Mouse (Mus musculus) left cerebral cortex, postnatal 25 days (tissue): Measurements from ENCODE around the gene Ppp4r4. TPM values are rescaled to one million over a fixed set of nuclear protein-coding genes. Genes with fewer than 3 reads are reported as not detected.
A peak's percentile ranks its signal among the peaks of the same experiment; 100 is the strongest.
"Not testable (repeated sequence)": the region's sequence is repeated elsewhere in the genome, so short reads cannot be mapped to it uniquely, and the experiment has no call there.

Experiments used
- DNase-seq, 2 experiments: peaks; one replicate each; pipeline ENCODE4 v3.0.0; 2022; ENCODE audit warnings: low spot score in 2 of 2, mixed read lengths in 1 of 2
- intact Hi-C: fragments of 180-260 bp; cut with DNase I; formaldehyde crosslinking; loops from one replicate; pipeline ENCODE4 v1.15.1; 2025
- total RNA-seq, 2 experiments: library from RNA; stranded (reverse); gene quantifications; 2 replicates each; pipeline ENCODE4 v1.2.3; 2021

Gene Ppp4r4
- total RNA-seq, 2 experiments from 2014 or later, result 21.5 to 23.4 TPM

- intact Hi-C loops, result no loop called here
These were observed 13.4 kb upstream of the Ppp4r4 start for GRCm38 (mm10) chr12:103518640-103519039.

GRCm38 (mm10) chr12:103530596-103530995, 1.5 kb upstream of the Ppp4r4 start:
- intact Hi-C loops, result no loop called here
- no peak for DNase-seq

More at GRCm38 (mm10) chr12:103518640-103519039, 13.4 kb upstream of the Ppp4r4 start:
- DNase-seq, result peak in 1 of 2 experiments; percentile 48

DNA sequence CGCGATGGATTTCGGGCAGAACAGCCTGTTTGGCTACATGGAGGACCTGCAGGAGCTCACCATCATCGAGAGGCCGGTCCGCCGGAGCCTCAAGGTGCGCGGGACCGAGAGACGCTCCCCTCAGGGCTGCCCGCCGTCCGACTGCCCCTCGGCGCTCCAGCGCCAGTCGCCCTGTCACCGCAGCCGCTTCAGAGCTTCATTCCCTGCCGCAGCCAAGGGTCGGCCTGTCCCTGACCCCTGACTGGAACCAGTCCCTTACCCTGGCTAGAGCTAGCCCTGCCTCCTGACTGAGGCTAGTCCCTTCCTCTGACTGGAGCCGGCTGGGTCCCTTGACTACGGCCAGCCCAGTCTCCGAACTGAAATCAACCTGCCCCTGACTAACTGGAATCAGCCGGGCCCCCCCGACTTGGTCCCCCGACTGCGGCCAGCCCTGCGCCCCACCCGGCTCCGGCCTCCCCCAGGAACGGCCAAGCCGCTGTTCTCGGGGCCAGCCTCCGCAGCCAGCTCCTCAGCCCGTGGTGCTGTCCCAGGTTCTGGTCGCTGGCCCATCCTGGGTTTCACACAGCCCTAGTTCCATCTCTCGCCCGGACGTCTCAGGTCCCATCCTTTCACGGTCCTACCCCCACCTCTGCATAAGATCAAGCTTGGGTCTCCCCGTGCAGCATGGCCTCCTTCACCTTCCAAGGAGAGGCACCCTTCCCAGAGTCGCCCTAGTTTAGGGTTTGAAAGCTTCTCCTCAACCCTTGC, 739 bp downstream of the Ppp4r4 start:
- intact Hi-C loops, result no loop called here
- no peak for DNase-seq

GRCm38 (mm10) chr12:103540429-103540828, 8.3 kb downstream of the Ppp4r4 start:
- no peak for DNase-seq
- intact Hi-C loops, result loop anchor here (5.0 kb wide), 1 partner anchor 102 kb away; no protein-coding TSS in a partner anchor

GRCm38 (mm10) chr12:103543351-103543750, 11.3 kb downstream of the Ppp4r4 start:
- DNase-seq, result no peak
- intact Hi-C loops, result loop anchor here (5.0 kb wide), 1 partner anchor 99 kb away; no protein-coding TSS in a partner anchor

GRCm38 (mm10) chr12:103544213-103544612, 12.1 kb downstream of the Ppp4r4 start:
- peak; percentile 7 to 35 for DNase-seq
- intact Hi-C loops, result loop anchor here (5.0 kb wide), 1 partner anchor 98 kb away; no protein-coding TSS in a partner anchor

DNA sequence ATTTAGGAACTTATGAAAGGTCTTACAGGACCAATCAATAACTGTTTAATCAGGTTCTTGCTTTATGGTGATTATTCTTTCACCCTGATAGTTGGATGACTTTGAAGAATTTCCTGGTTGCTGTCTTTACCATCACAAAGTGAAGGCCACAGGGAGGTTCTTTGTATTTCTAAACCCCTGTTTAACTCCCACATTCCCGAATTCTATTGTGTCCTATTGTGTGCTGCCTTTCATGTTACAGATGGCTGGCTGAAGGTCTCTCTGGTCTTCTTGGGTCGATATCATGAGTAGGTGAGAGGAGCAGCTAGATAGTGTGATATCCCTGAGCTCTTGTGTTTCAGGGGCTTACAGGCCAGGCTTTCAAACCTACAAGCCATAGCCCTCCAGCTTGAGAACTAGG, 15.4 kb downstream of the Ppp4r4 start:
- no peak for DNase-seq
- intact Hi-C loops, result no loop called here

- DNase-seq, result no peak
- intact Hi-C loops, result no loop called here
These were observed 16.4 kb downstream of the Ppp4r4 start for GRCm38 (mm10) chr12:103548526-103548925.

DNA sequence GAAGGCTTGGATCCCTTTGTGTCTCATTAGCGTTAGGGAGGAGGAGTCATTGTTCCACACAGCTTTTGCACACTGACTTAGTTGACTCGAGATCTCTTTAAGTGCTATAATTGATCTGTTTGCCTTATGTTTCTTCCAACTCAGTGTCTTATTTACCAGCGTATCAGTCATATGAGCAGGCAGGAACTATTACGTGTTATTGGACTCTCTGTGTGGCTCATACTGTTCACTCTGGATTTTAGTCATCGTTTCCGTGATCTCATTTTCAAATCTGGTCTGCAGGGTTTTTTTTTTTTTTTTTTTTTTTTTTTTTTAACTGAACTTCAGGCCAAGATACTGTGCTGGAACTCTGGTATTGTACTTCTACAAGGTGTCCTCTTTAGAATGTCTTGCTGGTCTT, 18.0 kb downstream of the Ppp4r4 start:
- intact Hi-C loops, result no loop called here
- no peak for DNase-seq

- no peak for DNase-seq
- intact Hi-C loops, result no loop called here
These were observed 19.3 kb downstream of the Ppp4r4 start for GRCm38 (mm10) chr12:103551422-103551821.

DNA sequence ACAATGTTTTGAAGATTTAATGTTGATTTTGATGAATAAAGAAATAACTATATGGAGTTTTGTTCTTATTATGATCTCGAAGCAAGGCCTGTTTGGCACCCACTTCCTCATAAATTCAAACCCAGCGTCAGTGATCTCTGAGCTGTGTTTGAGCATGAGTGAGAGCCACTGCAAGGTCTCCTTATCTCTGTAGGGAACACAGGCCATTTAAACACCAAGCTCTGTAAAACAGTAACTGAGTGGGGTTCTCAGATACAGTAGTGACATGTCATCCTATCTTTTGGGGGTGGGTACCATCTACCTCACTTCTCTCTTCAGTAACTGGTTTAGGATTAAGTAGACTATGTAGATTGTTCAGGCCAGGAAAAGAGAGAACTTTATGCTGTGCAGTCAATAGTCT, 20.4 kb downstream of the Ppp4r4 start:
- intact Hi-C loops, result no loop called here
- no peak for DNase-seq

- intact Hi-C loops, result no loop called here
- no peak for DNase-seq
These were observed 21.4 kb downstream of the Ppp4r4 start for GRCm38 (mm10) chr12:103553497-103553896.

GRCm38 (mm10) chr12:103556856-103557255, 24.8 kb downstream of the Ppp4r4 start:
- DNase-seq, result no peak
- intact Hi-C loops, result no loop called here

DNA sequence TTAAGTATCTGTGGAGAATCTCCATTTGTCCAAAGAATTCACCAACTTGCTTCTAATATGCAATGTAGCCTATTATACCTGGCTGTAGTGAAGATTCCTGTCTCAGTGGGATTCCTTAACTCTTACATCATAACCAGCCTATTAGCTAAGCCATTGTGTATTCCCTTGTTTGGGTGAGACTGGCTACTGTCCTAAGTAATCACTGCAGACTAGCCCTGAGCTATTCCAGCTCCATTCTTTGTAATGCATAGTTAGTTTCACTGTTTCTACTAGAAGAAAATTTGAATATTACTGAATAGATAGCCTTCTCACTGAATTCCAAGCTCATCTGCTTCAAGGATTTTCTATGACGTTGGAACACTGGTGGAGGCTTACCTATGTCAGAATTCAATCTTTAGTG, 32.6 kb downstream of the Ppp4r4 start:
- DNase-seq, result no peak
- intact Hi-C loops, result loop anchor here (5.0 kb wide), 1 partner anchor 67 kb away; no protein-coding TSS in a partner anchor

- intact Hi-C loops, result loop anchor here (5.0 kb wide), 1 partner anchor 68 kb away; no protein-coding TSS in a partner anchor
- peak; percentile 6 to 14 for DNase-seq
These were observed 33.1 kb downstream of the Ppp4r4 start for GRCm38 (mm10) chr12:103565151-103565550.

- DNase-seq, result no peak
These were observed 35.0 kb downstream of the Ppp4r4 start for GRCm38 (mm10) chr12:103567129-103567528.

DNA sequence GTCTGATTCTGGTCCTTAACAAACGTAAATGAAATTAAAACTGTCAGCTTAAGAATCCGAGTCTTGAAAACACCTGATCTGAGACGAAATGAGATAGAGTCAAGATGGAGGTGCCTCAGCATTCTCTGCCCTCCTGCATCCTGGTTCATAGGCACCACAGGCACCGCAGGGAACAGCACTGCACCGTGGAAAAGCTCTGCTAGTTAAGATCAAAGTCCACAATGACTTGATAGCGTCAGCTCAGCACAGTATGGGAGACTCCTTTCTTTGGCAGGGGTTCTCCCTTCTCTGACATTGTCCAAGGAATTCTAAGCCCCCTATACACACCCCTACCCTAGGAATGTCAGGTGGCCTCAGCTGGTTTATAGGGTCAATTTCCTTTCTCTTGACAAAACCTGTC, 37.6 kb downstream of the Ppp4r4 start:
- no peak for DNase-seq
- intact Hi-C loops, result loop anchor here (5.0 kb wide), 1 partner anchor 72 kb away; no protein-coding TSS in a partner anchor

More at GRCm38 (mm10) chr12:103567129-103567528, 35.0 kb downstream of the Ppp4r4 start:
- intact Hi-C loops, result loop anchor here (5.0 kb wide), 1 partner anchor 70 kb away; no protein-coding TSS in a partner anchor

GRCm38 (mm10) chr12:103578148-103578547, 46.1 kb downstream of the Ppp4r4 start:
- intact Hi-C loops, DNase-seq: not testable (repeated sequence)

- intact Hi-C loops, result no loop called here
- DNase-seq, result no peak
These were observed 51.7 kb downstream of the Ppp4r4 start for GRCm38 (mm10) chr12:103583771-103584170.

DNA sequence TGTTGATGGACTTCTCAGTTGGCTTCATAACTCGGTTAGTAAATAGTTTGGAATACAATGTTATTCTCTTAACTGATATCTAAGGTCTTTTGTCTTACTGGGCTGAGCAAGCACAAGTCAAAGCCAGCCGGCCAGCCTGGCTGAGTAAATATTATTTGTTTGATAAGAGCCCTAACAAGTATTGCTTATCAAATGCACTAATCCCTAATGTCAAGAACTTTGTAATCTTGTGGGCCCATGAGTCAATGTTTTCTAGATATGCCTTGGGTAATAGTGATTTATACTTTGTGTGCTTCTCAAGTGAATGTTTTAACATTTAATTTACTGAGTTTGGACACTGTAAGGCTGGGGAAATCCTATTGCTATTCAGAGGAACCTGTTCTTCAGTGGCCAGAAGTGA, 66.3 kb downstream of the Ppp4r4 start:
- intact Hi-C loops, result no loop called here
- no peak for DNase-seq

GRCm38 (mm10) chr12:103600364-103600763, 68.3 kb downstream of the Ppp4r4 start:
- DNase-seq, result no peak
- intact Hi-C loops, result no loop called here
